Mouse (Mus musculus): ENCODE results near the gene Adam1b. TPM values are rescaled to one million over a fixed set of nuclear protein-coding genes. Genes with fewer than 3 reads are reported as not detected.
"Not testable (repeated sequence)": the region's sequence is repeated elsewhere in the genome, so short reads cannot be mapped to it uniquely, and the experiment has no call there.

Gene Adam1b
- polyA plus RNA-seq, 1 experiment: 0.04 TPM

GRCm38 (mm10) chr5:121501424-121501996 is 1.7 kb downstream of the Adam1b start:
- not testable (repeated sequence) for DNase-seq (ENCODE audit: extremely low spot score in 1 of 2, low spot score in 1 of 2)

DNA sequence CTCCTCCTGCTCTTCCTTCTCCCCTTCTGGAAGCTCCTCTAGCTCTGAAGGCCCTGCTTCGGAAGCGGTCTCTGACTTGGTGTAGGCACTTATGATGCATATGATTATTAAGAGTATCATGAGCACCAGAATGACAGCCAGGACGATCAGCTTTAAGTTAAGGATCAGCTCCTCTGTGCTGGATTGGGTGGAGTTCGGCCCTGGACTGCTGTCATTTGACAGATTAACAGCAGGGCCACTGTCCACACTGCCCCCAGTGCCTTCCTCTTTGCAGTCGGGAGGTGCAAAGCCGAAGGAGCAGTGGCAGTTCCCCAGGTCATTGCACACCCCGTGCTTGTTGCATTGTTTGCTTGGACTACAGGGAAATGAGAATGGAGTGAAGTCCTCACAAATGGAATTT is 2.5 kb downstream of the Adam1b start:
- DNase-seq (ENCODE audit: extremely low spot score in 1 of 2, low spot score in 1 of 2): no peak

GRCm38 (mm10) chr5:121493305-121493704 is 9.9 kb downstream of the Adam1b start:
- peak; percentile 71 to 87 for DNase-seq (ENCODE audit: extremely low spot score in 1 of 2, low spot score in 1 of 2)

GRCm38 (mm10) chr5:121484801-121485200 is 18.4 kb downstream of the Adam1b start:
- no peak for DNase-seq (ENCODE audit: extremely low spot score in 1 of 2, low spot score in 1 of 2)

DNA sequence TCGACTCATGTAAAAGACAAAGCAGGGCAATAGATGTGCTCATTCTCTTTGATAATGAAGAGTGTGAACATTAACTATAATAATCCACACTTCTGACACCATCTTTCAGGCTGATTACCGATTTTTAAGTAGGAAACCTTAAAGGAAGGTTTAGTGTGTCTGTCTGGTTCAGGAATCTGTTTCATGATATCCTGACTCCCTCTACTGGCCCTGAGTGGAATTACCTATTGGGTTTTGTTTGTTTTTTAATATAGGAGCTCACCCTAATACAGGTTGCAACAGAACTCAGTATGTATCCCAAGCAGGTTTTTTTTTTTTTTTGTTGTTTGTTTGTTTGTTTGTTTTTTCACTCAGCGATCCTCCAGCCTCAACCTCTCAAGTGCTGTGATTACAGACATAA is 25.6 kb downstream of the Adam1b start:
- peak in 1 of 2 experiments; percentile 87 for DNase-seq (ENCODE audit: extremely low spot score in 1 of 2, low spot score in 1 of 2)

- no peak for DNase-seq (ENCODE audit: extremely low spot score in 1 of 2, low spot score in 1 of 2)
Measured at GRCm38 (mm10) chr5:121476040-121476439, 27.2 kb downstream of the Adam1b start.

- no peak for DNase-seq (ENCODE audit: extremely low spot score in 1 of 2, low spot score in 1 of 2)
Measured at GRCm38 (mm10) chr5:121474610-121475009, 28.6 kb downstream of the Adam1b start.

GRCm38 (mm10) chr5:121472411-121472810 is 30.8 kb downstream of the Adam1b start:
- DNase-seq (ENCODE audit: extremely low spot score in 1 of 2, low spot score in 1 of 2): no peak

DNA sequence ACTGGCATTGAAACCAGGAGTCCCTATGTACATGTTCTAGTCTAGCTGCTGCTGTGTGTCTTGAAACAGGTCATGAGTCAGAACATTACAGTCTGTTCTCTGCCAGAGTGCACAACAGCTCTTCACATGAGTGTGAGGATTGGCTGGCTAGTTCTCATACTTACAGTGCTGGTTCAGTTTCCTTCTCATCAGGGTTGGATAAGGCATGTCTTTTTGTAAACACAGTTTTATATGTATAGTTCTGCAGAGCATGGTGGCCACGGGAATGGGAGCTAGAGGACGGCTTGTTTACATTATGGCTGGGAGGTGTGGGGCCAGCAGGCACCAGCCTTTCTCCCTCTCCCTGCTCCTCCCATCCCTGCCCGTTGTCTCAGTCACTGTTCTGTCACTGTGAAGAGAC is 33.7 kb downstream of the Adam1b start:
- DNase-seq (ENCODE audit: extremely low spot score in 1 of 2, low spot score in 1 of 2): no peak

DNA sequence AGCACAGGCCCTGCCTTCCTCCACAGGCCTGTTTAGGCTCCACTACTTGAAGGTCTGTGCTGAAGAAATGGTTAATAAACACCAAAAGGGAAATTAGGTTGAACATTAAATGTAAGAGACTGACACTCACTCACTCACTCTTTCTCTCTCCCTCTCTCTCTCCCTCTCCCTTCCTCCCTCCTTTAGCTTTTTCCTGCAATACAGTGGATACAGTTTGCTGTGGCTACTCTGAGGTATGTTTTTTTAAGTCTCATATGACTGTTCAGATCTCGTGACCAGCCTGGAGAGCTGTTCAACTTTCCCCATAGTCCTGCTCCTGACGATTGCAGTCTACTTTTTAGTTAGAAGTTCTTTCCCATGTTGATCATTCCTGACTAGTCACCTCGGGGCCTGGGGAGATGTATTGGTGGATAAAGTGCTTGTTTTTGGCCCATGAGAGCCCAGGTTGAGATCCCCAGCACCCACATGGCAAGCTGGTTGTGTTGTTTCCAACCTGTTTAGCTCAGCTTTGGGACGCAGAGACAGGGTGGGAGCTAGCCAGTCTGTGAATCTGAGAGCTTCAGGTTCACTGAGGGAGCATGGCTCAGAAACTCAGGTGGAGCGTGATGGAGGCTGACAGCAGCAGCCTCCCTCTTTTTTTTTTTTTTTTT is 39.5 kb downstream of the Adam1b start:
- DNase-seq (ENCODE audit: extremely low spot score in 1 of 2, low spot score in 1 of 2): no peak

GRCm38 (mm10) chr5:121462967-121463366 is 40.3 kb downstream of the Adam1b start:
- no peak for DNase-seq (ENCODE audit: extremely low spot score in 1 of 2, low spot score in 1 of 2)

DNA sequence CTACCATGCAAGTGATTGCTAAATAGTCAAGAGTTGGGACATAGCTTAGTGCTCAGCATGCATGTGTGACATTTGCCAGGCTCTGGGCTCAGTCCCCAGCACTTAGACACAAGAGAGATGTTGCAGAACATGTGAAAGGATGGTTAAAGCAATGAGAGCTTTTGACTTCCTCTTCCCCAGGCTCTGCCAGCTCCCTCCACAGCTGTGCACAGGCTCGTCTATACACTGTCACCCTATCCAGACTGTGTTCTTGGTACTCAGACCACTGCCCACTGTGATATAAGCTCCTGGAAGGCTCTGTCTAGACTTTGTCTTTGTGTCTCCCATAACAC is 41.1 kb downstream of the Adam1b start:
- DNase-seq (ENCODE audit: extremely low spot score in 1 of 2, low spot score in 1 of 2): no peak

DNA sequence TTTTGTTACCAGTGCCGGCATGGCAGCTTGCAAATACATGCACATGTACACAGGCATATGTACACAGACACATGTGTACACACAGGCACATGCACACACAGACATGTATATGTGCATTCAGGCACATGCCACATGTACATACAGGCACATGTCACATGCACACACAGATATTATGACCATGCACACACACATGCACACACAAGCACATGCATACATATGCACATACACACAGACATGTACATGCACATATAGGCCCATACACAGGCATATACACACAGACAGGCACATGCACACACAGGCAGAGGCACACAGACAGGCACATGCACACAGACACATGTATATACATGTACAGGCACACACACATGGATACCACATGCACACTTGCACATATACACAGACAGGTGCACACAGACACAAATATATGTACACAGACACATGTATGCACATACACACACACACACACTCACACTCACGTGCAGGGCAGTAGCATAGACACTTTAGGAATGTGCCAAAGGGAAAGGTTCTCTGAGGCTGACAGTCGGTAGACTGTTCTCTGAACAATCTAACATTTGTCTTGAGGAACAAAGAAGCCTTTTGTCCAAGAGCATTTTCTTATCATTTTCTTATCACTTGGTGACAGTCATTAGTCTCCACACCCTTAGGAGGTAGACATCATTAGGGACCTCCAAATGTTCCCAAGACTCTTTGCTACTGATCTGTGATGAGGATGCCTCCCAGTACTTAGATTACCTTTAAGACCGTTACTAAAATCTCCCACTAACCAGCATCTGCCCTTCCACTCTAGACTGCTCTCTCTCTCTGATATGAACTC is 41.7 kb downstream of the Adam1b start:
- DNase-seq (ENCODE audit: extremely low spot score in 1 of 2, low spot score in 1 of 2): no peak

DNA sequence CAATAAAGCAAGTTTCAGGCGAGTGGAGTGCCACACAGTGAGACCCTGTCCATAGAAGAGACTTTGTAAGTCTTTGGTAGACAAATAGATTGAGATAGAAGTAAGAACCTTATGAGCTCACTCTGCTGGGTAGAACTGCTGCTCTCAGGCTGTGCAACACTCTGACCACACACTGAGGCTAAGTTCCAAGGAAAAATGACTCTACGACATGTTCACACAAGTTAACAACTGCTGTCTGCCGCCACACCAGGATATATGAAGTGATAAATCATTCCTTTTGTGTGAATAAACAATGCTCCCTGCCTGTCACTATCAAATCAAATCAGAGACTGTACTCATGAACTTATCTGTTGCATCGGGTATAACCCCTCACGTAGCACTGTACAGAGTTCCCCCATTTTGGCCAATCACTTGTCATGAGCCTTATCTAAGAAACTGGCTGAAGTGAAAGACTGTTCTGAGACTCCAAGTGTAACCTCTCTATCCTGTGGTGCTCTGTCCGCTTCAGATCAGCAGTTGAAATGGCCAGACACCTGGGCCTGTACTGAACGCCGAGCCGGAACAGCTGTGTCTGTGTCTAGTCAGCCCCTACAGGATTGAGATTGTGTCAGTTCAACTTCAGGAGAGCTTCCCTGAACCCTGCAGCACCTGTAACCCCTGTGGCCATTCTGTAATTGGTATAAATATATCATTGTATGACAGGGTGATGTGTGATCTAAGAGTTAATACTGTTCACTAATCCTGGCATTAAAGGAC is 47.5 kb downstream of the Adam1b start:
- no peak for DNase-seq (ENCODE audit: extremely low spot score in 1 of 2, low spot score in 1 of 2)

- DNase-seq (ENCODE audit: extremely low spot score in 1 of 2, low spot score in 1 of 2): no peak
Measured at GRCm38 (mm10) chr5:121454503-121454782, 48.8 kb downstream of the Adam1b start.

- DNase-seq (ENCODE audit: extremely low spot score in 1 of 2, low spot score in 1 of 2): no peak
Measured at GRCm38 (mm10) chr5:121453743-121454502, 49.3 kb downstream of the Adam1b start.

DNA sequence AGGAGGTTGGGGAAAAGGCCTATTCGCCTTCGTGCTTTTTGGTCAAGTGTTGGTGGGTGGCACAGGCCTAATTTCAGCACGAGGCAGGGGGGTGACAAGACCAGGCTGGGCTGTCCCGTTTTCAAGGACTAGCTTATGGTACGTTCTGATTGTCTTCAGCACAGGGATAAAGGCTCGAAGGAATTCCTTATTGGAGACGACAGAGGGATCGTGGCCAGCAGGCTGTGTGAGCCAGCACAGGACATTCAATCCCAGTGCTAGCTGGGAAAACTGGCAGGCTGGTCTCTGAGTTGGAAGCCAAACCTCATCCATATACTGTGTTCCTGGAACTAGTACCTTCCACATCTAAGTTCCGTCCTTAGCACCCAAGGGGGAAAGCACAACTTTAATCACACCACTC is 50.3 kb downstream of the Adam1b start:
- no peak for DNase-seq (ENCODE audit: extremely low spot score in 1 of 2, low spot score in 1 of 2)

- peak; percentile 95 to 98 for DNase-seq (ENCODE audit: extremely low spot score in 1 of 2, low spot score in 1 of 2)
Measured at GRCm38 (mm10) chr5:121452026-121452869, 51.0 kb downstream of the Adam1b start, which contains the start of gene Erp29. TSS of gene Erp29 (minus strand) at chr5:121452506.

DNA sequence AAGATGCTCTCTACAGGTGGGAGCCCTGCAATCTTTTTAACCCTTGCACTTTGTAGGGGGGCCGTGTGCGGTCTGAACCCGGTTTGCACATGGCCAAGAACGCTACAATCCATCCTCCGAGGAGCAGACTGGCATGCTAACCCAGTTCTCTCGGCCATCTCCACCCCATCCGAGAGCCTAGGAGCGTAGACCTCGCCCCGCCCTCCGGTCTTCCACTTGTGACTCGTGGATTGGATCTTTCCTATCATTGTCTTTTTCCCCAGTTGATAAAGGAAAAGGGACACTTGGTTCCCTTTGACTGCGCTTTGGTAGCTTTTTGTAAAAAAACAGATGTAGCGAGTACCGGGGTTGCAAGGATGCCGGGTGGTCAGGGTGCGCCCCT is 51.6 kb downstream of the Adam1b start, which contains the start of gene Tmem116:
Gene Tmem116, plus strand, starts transcription at position 250 of the 382 bp plus-strand sequence.
- no peak for DNase-seq (ENCODE audit: extremely low spot score in 1 of 2, low spot score in 1 of 2)

DNA sequence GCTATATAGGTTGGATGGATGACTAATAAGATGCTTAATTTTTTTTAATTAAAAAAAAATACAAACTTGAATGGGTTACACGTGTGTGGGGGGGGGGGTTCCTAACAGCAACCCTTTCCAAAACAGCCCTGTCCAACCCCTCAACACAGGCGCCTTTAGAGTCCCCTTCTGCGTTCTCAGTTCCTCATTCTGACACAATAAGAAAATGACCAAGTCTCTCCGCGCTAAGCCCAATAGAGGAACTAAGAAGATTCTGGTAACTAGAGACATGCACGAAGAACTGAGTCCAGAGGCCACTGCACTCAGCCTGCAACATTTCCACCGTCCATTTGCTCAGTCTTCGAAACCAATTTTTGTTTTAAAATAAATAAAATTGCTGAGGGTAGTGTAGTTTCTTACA is 52.0 kb downstream of the Adam1b start:
- DNase-seq (ENCODE audit: extremely low spot score in 1 of 2, low spot score in 1 of 2): no peak

All from frontal cortex, adult 2 months (tissue).